Mouse (Mus musculus): ENCODE measurements around the gene Rasgef1c. TPM values are rescaled to one million over a fixed set of nuclear protein-coding genes. Genes with fewer than 3 reads are reported as not detected.

Gene Rasgef1c
- total RNA-seq, 2 experiments from 2014 or later, result 0.53 to 0.54 TPM

DNA sequence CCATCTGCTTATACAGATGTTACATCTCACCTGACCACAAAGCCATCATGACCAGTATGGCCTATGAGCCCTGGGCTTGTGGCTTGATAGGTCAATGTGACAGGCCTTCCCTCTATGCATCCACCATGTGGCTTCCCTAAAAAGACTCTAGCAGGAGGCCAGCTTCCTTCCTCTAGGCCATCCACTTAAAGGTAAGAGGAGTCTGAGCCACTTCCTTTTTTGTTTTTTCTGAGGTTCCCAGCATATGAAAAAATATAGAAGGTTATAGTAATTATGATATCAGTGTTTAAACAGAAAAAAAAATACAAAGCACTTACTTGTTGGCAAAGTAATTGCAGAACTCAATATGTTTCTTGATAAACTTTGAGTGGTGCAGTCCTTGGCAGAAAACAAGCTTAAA, 117.2 kb downstream of the Rasgef1c start:
- no peak for DNase-seq (ENCODE audit: low spot score in 2 of 2)

GRCm38 (mm10) chr11:50022085-50022484, 120.5 kb downstream of the Rasgef1c start:
- no peak for DNase-seq (ENCODE audit: low spot score in 2 of 2)

GRCm38 (mm10) chr11:50024445-50024832, 122.8 kb downstream of the Rasgef1c start:
- no peak for DNase-seq (ENCODE audit: low spot score in 2 of 2)

DNA sequence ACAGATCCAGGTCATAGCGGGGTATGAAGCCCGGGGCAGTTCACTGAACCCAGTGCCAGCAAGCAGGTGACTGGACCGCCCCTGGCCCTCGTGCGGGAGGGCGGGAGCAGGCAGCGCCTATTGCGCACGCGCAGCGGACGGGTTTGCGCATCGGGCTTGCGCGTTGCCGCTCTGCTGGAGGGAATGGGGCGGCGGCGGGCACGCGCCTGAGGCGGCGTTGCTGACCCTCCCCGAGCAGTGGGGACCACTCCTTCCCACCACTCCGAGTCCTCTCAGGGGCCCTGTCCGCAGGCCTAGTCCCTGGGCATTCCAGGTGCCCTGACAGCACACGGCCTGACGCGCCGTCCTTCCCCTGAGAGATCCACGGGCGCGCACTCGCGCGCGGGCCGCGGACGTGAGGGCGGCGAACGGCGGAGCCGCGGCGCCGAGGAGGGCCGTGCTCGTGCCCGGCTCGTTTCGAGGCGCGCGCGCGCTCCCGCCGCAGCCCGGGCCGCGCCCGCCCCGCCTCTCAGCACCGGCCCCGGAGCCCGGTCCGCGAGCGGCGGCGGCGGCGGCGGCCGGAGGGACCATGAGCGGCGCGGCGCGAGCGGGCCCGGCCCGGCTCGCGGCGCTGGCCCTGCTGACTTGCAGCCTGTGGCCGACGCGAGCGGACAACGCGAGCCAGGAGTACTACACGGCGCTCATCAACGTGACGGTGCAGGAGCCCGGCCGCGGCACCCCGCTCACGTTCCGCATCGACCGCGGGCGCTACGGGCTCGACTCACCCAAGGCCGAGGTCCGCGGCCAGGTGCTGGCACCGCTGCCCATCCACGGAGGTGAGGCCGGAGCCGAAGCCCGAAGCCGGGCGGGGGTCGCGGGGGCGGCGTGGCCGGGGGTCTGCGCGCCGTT, 123.4 kb downstream of the Rasgef1c start, which contains the start of gene Rnf130:
Rnf130 (plus strand) TSS at position 514 of the 888 bp plus-strand sequence.
- DNase-seq (ENCODE audit: low spot score in 2 of 2), result peak; percentile 96 to 97

- DNase-seq (ENCODE audit: low spot score in 2 of 2), result no peak
These were observed 124.3 kb downstream of the Rasgef1c start for GRCm38 (mm10) chr11:50025721-50026520.

DNA sequence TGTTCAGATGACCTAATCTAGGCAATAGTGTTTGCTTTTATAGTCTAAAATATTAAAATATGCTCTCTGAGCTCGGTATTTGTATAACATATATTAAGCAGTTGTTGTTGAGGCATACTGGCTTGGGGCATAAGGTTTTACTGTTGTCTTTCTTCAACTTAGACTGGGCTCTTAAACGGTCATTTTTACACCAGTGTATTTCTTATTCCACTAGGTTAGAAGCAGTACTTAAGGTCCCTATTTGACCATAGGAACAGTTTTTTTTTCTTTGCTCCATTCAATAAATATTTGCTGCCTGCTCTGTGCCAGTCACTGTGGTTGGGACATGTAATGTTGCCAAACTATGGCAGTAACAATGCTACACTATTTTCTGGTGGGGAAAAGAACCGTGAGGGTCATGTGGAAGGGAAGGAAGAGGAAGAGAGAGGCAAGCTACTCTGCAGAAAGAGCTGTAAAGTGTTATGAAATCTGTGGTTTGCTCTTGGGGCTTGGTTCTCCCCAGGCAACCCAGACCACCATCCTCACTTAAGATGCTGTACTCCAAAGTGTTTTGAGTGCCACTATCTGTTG, 125.0 kb downstream of the Rasgef1c start:
- DNase-seq (ENCODE audit: low spot score in 2 of 2), result no peak

DNA sequence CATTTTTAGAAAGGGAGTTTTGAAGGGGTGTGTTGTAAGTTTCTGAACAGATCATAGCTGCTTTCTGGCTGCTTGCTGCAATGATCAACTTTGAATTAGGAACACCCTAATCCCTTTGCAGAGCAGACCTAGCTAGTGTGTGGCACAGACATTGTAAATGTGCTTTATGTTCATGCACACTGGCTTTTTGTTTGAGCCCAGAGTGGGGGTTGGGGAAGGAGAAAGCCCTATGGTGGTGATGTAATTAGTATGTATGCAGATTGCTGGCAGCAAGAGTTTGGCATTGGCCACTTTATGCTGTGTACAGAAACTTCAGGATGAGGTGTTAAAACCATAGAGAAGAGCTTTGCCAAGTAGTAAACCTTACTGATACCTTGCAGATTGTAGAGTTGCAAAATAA, 126.8 kb downstream of the Rasgef1c start:
- no peak for DNase-seq (ENCODE audit: low spot score in 2 of 2)

Small RNAs within 50 kb of the gene (microRNA-seq; reads per million reads assigned to microRNA genes)
- 0 reads per million in 2 experiments for gene Gm23492 (ENCODE audit: borderline number of aligned reads in 2 of 2)

Other genes starting within 250 kb of the Rasgef1c start
- gene Scgb3a1, start 238.2 kb upstream of the Rasgef1c start, total RNA-seq (2021), result not detected
- 10 to 100 TPM; 34.5 to 42.0 TPM for gene Cnot6, start 189.1 kb upstream of the Rasgef1c start, total RNA-seq (2021)
- gene Gfpt2, start 107.7 kb upstream of the Rasgef1c start, total RNA-seq (2021), result 10 to 100 TPM in 1 of 2 experiments, 1 to 10 TPM in 1; 4.3 to 11.2 TPM
- 10 to 100 TPM; 61.6 to 71.3 TPM for gene Mapk9, start 55.1 kb upstream of the Rasgef1c start, total RNA-seq (2021)
- gene Rnf130, start 123.5 kb downstream of the Rasgef1c start, total RNA-seq (2021), result 100 to 1,000 TPM in 1 of 2 experiments, 10 to 100 TPM in 1; 99.5 to 105 TPM
- 100 to 1,000 TPM; 121 to 127 TPM for gene Tbc1d9b, start 229.6 kb downstream of the Rasgef1c start, total RNA-seq (2021)